Mouse (Mus musculus) liver, postnatal 0 days (tissue): Measurements from ENCODE around the gene Dnajc6.

Experiments
- CTCF ChIP-seq: sonication (generic); IDR thresholded peaks from 2 replicates; pipeline ENCODE4 v1.5.1; 2016; ENCODE audit warnings: antibody characterized with exemption, low read depth
- EP300 ChIP-seq: IDR thresholded peaks from 2 replicates; pipeline ENCODE4 v1.6.1; 2016; ENCODE audit warnings: antibody characterized with exemption, low read depth, mild to moderate bottlenecking

GRCm38 (mm10) chr4:101563607-101564006 is 67.2 kb downstream of the Dnajc6 start:
- TF ChIP-seq CTCF = no peak
- no peak for TF ChIP-seq EP300
